Mouse (Mus musculus) lung, postnatal 0 days (tissue): ENCODE data around the gene Smarcd2.

Experiments
- CTCF ChIP-seq: IDR thresholded peaks from 2 replicates; pipeline ENCODE4 v1.5.1; 2016; ENCODE audit warnings: antibody characterized with exemption, mild to moderate bottlenecking
- EP300 ChIP-seq: IDR thresholded peaks from 2 replicates; pipeline ENCODE4 v1.6.1; 2016; ENCODE audit warnings: antibody characterized with exemption, mild to moderate bottlenecking, control low read depth

- TF ChIP-seq CTCF (peak; percentile 30; the same call in 1 of the 2 replicates), EP300 (no peak)
Observed at GRCm38 (mm10) chr11:106271131-106271793, 1.5 kb downstream of the Smarcd2 start.
